Comparison of ENCODE assay signal across 21 mouse cellular contexts in the genomic region with DNA sequence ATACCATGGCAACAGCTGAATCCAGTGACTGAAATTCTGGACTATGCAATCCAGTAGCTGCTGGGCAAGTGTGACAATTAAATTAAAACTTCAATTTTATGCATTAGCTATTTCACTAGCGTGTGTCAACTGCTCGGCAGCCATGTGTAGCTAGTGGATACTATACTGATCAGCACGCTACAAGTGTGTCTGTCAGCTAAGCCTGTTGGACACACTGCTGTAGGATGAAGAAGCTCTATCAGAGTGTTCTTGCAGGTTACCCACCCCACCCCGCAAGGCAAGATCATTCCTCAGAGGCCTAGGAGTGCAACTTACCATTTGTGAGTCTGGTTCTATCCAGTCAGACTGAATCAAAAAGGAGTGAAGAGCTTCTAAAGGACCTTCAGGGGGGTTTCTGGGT.
"Had no signal": no experiment of that assay in that cellular context is flagged by ENCODE, and none has a peak within 500 bp of the region (broad histone marks: within the 10 kb centered on the region; RNA-seq: fewer than 3 reads in every experiment).

No protein-coding gene starts in this region.

- H3K4me3 ChIP-seq: liver, embryonic 13.5 days; liver, embryonic 15.5 days; lung, embryonic 15.5 days; megakaryocyte, embryonic 14.5 days; myocyte; neural tube, embryonic 13.5 days; neural tube, embryonic 15.5 days had no signal

- H3K9me3 ChIP-seq: liver, embryonic 13.5 days; liver, embryonic 15.5 days; lung, embryonic 15.5 days; megakaryocyte, embryonic 14.5 days; neural tube, embryonic 13.5 days; neural tube, embryonic 15.5 days had no signal

- DNase-seq: liver, embryonic 13.5 days; liver, postnatal 0 days; lung, adult 2 months; lung, postnatal 14 days; lung, postnatal 36 days; retina, postnatal 1 day; right cerebral cortex, adult 18-20 months; right cerebral cortex, postnatal 25 days; right cerebral cortex, postnatal 4 days; spleen, adult 18-20 months; thymus, adult 18-20 months; thymus, postnatal 14 days; thymus, postnatal 36 days had no signal

- ATAC-seq: liver, postnatal 0 days; lung, postnatal 0 days had no signal

- H3K4me1 ChIP-seq: liver, embryonic 13.5 days; liver, embryonic 15.5 days; megakaryocyte, embryonic 14.5 days had no signal

- H3K4me2 ChIP-seq: liver, embryonic 13.5 days; liver, embryonic 15.5 days; lung, embryonic 15.5 days; neural tube, embryonic 13.5 days; neural tube, embryonic 15.5 days had no signal

- H3K9ac ChIP-seq: liver, embryonic 13.5 days; liver, embryonic 15.5 days; liver, postnatal 0 days; lung, embryonic 15.5 days; neural tube, embryonic 13.5 days; neural tube, embryonic 15.5 days had no signal

- H3K27me3 ChIP-seq: liver, embryonic 13.5 days; liver, embryonic 15.5 days; lung, embryonic 15.5 days; neural tube, embryonic 13.5 days; neural tube, embryonic 15.5 days had no signal

- H3K36me3 ChIP-seq: liver, embryonic 13.5 days; liver, embryonic 15.5 days; lung, embryonic 15.5 days; neural tube, embryonic 13.5 days had no signal

- H3K27ac ChIP-seq: liver, embryonic 13.5 days; liver, embryonic 15.5 days; lung, embryonic 15.5 days; macrophage; neural tube, embryonic 13.5 days; neural tube, embryonic 15.5 days had no signal
